Mouse (Mus musculus) ovary, adult 18-20 months (tissue): ENCODE data around the gene Triobp.

Experiments
- DNase-seq: peaks from one replicate; pipeline ENCODE4 v3.0.0; 2022; ENCODE audit warnings: low spot score, mixed read lengths

Triobp gene

GRCm38 (mm10) chr15:78962885-78963284 is 15.4 kb downstream of the Triobp start:
- DNase-seq = no peak

GRCm38 (mm10) chr15:78971626-78972025 is 24.1 kb downstream of the Triobp start:
- DNase-seq = no peak

- DNase-seq = peak; percentile 49
Observed at GRCm38 (mm10) chr15:78973950-78974349, 26.4 kb downstream of the Triobp start.

GRCm38 (mm10) chr15:78977676-78978159 is 30.2 kb downstream of the Triobp start:
- DNase-seq = no peak

GRCm38 (mm10) chr15:78978875-78979274 is 31.4 kb downstream of the Triobp start:
- peak; percentile 73 for DNase-seq

GRCm38 (mm10) chr15:78980084-78980483 is 32.6 kb downstream of the Triobp start:
- no peak for DNase-seq

GRCm38 (mm10) chr15:78982658-78983435 is 35.3 kb downstream of the Triobp start:
- peak; percentile 88 for DNase-seq

- DNase-seq = peak; percentile 71
Observed at GRCm38 (mm10) chr15:78983436-78984285, 36.1 kb downstream of the Triobp start.

- DNase-seq = no peak
Observed at GRCm38 (mm10) chr15:78984286-78984778, 36.8 kb downstream of the Triobp start.

- no peak for DNase-seq
Observed at GRCm38 (mm10) chr15:78986536-78987220, 39.2 kb downstream of the Triobp start.

- peak; percentile 84 for DNase-seq
Observed at GRCm38 (mm10) chr15:78988499-78988971, 41.0 kb downstream of the Triobp start.

GRCm38 (mm10) chr15:78989152-78990092 is 41.9 kb downstream of the Triobp start:
- DNase-seq = no peak

- DNase-seq = no peak
Observed at GRCm38 (mm10) chr15:78990093-78990463, 42.6 kb downstream of the Triobp start.

GRCm38 (mm10) chr15:78990970-78991525 is 43.5 kb downstream of the Triobp start:
- no peak for DNase-seq

GRCm38 (mm10) chr15:78992235-78992634 is 44.7 kb downstream of the Triobp start:
- no peak for DNase-seq

GRCm38 (mm10) chr15:78992925-78993324 is 45.4 kb downstream of the Triobp start:
- DNase-seq = no peak

- DNase-seq = no peak
Observed at GRCm38 (mm10) chr15:78995916-78996315, 48.4 kb downstream of the Triobp start.

- DNase-seq = no peak
Observed at GRCm38 (mm10) chr15:78996663-78997062, 49.1 kb downstream of the Triobp start.

GRCm38 (mm10) chr15:78998348-78998747 is 50.8 kb downstream of the Triobp start:
- no peak for DNase-seq

GRCm38 (mm10) chr15:78999586-78999985 is 52.1 kb downstream of the Triobp start:
- no peak for DNase-seq
